Mouse (Mus musculus) c-Kit-positive CD71-negative TER-119-negative erythroid progenitor cells, embryonic 14.5 days (primary cell): Measurements from ENCODE around the gene Ttc8.
"Not testable (repeated sequence)": the region's sequence is repeated elsewhere in the genome, so short reads cannot be mapped to it uniquely, and the experiment has no call there.

Experiments used
- DNase-seq: peaks from one replicate; pipeline ENCODE4 v3.0.0-alpha.2; 2013; ENCODE audit warnings: low read depth

The Ttc8 gene

GRCm38 (mm10) chr12:98920194-98920991 is at the start of gene Ttc8:
Ttc8 (plus strand) TSS chr12:98920574.
- DNase-seq = peak; percentile 57

GRCm38 (mm10) chr12:98872836-98873235 is 47.5 kb upstream of the Ttc8 start:
- no peak for DNase-seq

- DNase-seq = no peak
Measured at GRCm38 (mm10) chr12:98875216-98875615, 45.2 kb upstream of the Ttc8 start.

GRCm38 (mm10) chr12:98878693-98879092 is 41.7 kb upstream of the Ttc8 start:
- no peak for DNase-seq

GRCm38 (mm10) chr12:98881796-98882195 is 38.6 kb upstream of the Ttc8 start:
- DNase-seq = no peak

GRCm38 (mm10) chr12:98884515-98884914 is 35.9 kb upstream of the Ttc8 start:
- no peak for DNase-seq

- no peak for DNase-seq
Measured at GRCm38 (mm10) chr12:98896761-98897160, 23.6 kb upstream of the Ttc8 start.

GRCm38 (mm10) chr12:98899676-98900075 is 20.7 kb upstream of the Ttc8 start:
- DNase-seq = no peak

- no peak for DNase-seq
Measured at GRCm38 (mm10) chr12:98900341-98900880, 20.0 kb upstream of the Ttc8 start.

- DNase-seq = peak; percentile 52
Measured at GRCm38 (mm10) chr12:98900881-98901801, 19.2 kb upstream of the Ttc8 start, which contains the start of gene Eml5. Eml5 (minus strand) TSS chr12:98901484.

GRCm38 (mm10) chr12:98905466-98905865 is 14.9 kb upstream of the Ttc8 start:
- DNase-seq = no peak

- DNase-seq = no peak
Measured at GRCm38 (mm10) chr12:98910096-98910495, 10.3 kb upstream of the Ttc8 start.

GRCm38 (mm10) chr12:98931174-98931573 is 10.8 kb downstream of the Ttc8 start:
- DNase-seq = no peak

GRCm38 (mm10) chr12:98932441-98932840 is 12.1 kb downstream of the Ttc8 start:
- DNase-seq = no peak

- DNase-seq = no peak
Measured at GRCm38 (mm10) chr12:98932856-98933255, 12.5 kb downstream of the Ttc8 start.

GRCm38 (mm10) chr12:98951295-98951694 is 30.9 kb downstream of the Ttc8 start:
- DNase-seq = not testable (repeated sequence)

GRCm38 (mm10) chr12:98956951-98957350 is 36.6 kb downstream of the Ttc8 start:
- DNase-seq = no peak

- no peak for DNase-seq
Measured at GRCm38 (mm10) chr12:98957455-98957854, 37.1 kb downstream of the Ttc8 start.

GRCm38 (mm10) chr12:98961008-98961407 is 40.6 kb downstream of the Ttc8 start:
- DNase-seq = no peak

- no peak for DNase-seq
Measured at GRCm38 (mm10) chr12:98961415-98961814, 41.0 kb downstream of the Ttc8 start.

- DNase-seq = no peak
Measured at GRCm38 (mm10) chr12:98965441-98966135, 45.2 kb downstream of the Ttc8 start.

- DNase-seq = no peak
Measured at GRCm38 (mm10) chr12:98972291-98972690, 51.9 kb downstream of the Ttc8 start.
